8 mouse cellular contexts compared by ENCODE assay signal in the genomic region with DNA sequence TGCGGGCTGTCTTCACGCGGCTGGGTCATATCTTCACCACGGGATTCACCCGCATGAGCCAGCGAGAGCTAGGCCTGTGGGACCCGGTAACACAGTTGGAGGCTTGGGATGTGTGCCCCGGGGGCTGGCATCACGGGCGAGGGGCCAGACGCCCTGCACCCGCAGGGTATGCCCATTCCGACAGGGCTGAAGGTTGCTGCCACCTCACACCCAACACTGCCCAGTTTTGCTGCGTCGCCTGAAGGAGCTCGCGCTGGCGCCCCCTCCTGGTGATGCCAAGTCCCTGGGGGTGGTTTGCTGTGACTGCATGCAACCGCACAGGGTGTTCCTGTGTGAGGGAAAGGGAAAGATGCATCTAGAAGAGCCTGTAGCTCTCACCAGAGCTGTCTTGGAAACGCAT. TPM values are rescaled to one million over a fixed set of nuclear protein-coding genes. Genes with fewer than 3 reads are reported as not detected.
DNase-seq lines count a peak whose midpoint lies in the region; ATAC-seq and TF ChIP-seq lines count a peak whose summit lies in the region.

No protein-coding gene starts in this region.

- intact Hi-C loops in heart, postnatal 36 days (cut with DNase I): loop anchor here (1.0 to 10.0 kb wide), 2 partner anchors 150 to 363 kb away; no protein-coding TSS in a partner anchor

- no peaks in the 10 kb centered on the region for H3K9me3 ChIP-seq in G1E (replicated peaks)
- no peaks in the 10 kb centered on the region for H3K9me3 ChIP-seq in forebrain, embryonic 12.5 days

- no peak for DNase-seq in G1E (ENCODE audit: low spot score)
- DNase-seq in heart, postnatal 36 days: peak; percentile 78 to 85
- DNase-seq in layer of hippocampus, adult 8-10 months (ENCODE audit: low spot score in 2 of 2): peak; percentile 59 to 72
- peak; percentile 87 for DNase-seq in lung, postnatal 14 days
- DNase-seq in retina, embryonic 14.5 days (ENCODE audit: low spot score): peak; percentile 80
- peak; percentile 83 to 84 for DNase-seq in thymus, postnatal 36 days

- no peak overlapping the region for H3K4me3 ChIP-seq in G1E (ENCODE audit: low read depth, low read length)
- peak overlapping the region; percentile 26; the same call in 1 of the 2 replicates for H3K4me3 ChIP-seq in brown adipose tissue, adult 24 weeks (ENCODE audit: insufficient read depth, low read depth, low read length)
- no peak overlapping the region for H3K4me3 ChIP-seq in forebrain, embryonic 12.5 days (replicated peaks)

- no peak for ATAC-seq in G1E (ENCODE audit: extremely low read depth, insufficient number of reproducible peaks, low FRiP score, poor library complexity, severe bottlenecking)
- no peak for ATAC-seq in forebrain, embryonic 12.5 days (ENCODE audit: low FRiP score)

- H3K27ac ChIP-seq in brown adipose tissue, adult 24 weeks (replicated peaks; ENCODE audit: low read depth, low read length): no peak overlapping the region
- H3K27ac ChIP-seq in forebrain, embryonic 12.5 days: no peak overlapping the region

- H3K4me1 ChIP-seq in G1E (ENCODE audit: insufficient read depth, low read depth, low read length): peaks cover 2% of the 10 kb centered on the region; the same call in 1 of the 2 replicates
- peaks cover 6% of the 10 kb centered on the region for H3K4me1 ChIP-seq in brown adipose tissue, adult 24 weeks (ENCODE audit: control insufficient read depth, insufficient read depth, insufficient read length, low read length)
- H3K4me1 ChIP-seq in forebrain, embryonic 12.5 days: peaks cover 9% of the 10 kb centered on the region

- no peaks in the 10 kb centered on the region for H3K36me3 ChIP-seq in G1E (replicated peaks)
- H3K36me3 ChIP-seq in forebrain, embryonic 12.5 days (replicated peaks): peaks cover 28% of the 10 kb centered on the region

- peak overlapping the region; percentile 31 for H3K4me2 ChIP-seq in forebrain, embryonic 12.5 days

- H3K27me3 ChIP-seq in G1E (ENCODE audit: insufficient read depth, low read length): peaks cover 71% of the 10 kb centered on the region
- peaks cover 67% of the 10 kb centered on the region for H3K27me3 ChIP-seq in forebrain, embryonic 12.5 days

- 10% methylated on average over 20 of the region's 20 CpGs for WGBS in forebrain, embryonic 12.5 days

- TF ChIP-seq CTCF in G1E (IDR thresholded peaks at IDR 0.05; ENCODE audit: low read depth, low read length): peak; percentile 44; the same call in 1 of the 2 replicates

- H3K9ac ChIP-seq in forebrain, embryonic 12.5 days: no peak overlapping the region

RNA-seq across cellular contexts. Expression of a gene that starts 5.6 kb away (rescaled TPM):
- total RNA-seq in G1E (2014; fragmentation: Nextera tagmentation) (not detected in 2 replicates), G1E (2017) (0.11 TPM in 1 of 2 replicates, not detected in the other)
- not detected in 2 replicates for polyA plus RNA-seq in G1E (2012)
- 1.7 and 5.1 TPM in 2 replicates for polyA plus RNA-seq in brown adipose tissue, adult 24 weeks (2012; ENCODE audit: insufficient read depth, insufficient read length, missing spikeins)
- 0.10 and 0.12 TPM in 2 replicates for polyA plus RNA-seq in forebrain, embryonic 12.5 days (2016; fragmentation: Nextera tagmentation; extraction: Ambion mirVana)
- 100 to 1,000 TPM; 196 to 198 TPM for total RNA-seq in heart, postnatal 36 days (2021)
- 10 to 100 TPM; 24.5 to 34.0 (median 28.6) TPM for total RNA-seq in layer of hippocampus, adult 8-10 months (2022)

RNA-seq across cellular contexts. Expression of a gene that starts 21.7 kb away (rescaled TPM):
- total RNA-seq in G1E (2014; fragmentation: Nextera tagmentation) (1.3 TPM in 1 of 2 replicates, not detected in the other), G1E (2017) (0.12 TPM in 1 of 2 replicates, not detected in the other)
- polyA plus RNA-seq in G1E (2012): 0.36 and 0.41 TPM in 2 replicates
- polyA plus RNA-seq in brown adipose tissue, adult 24 weeks (2012; ENCODE audit: insufficient read depth, insufficient read length, missing spikeins): 1.2 and 1.6 TPM in 2 replicates
- polyA plus RNA-seq in forebrain, embryonic 12.5 days (2016; fragmentation: Nextera tagmentation; extraction: Ambion mirVana): 23.0 and 25.1 TPM in 2 replicates
- total RNA-seq in heart, postnatal 36 days (2021): 10 to 100 TPM in 1 of 2 experiments, 1 to 10 TPM in 1; 9.8 to 10.4 TPM
- total RNA-seq in layer of hippocampus, adult 8-10 months (2022): 10 to 100 TPM; 71.2 to 78.4 (median 73.7) TPM

RNA-seq across cellular contexts. Expression of a gene that starts 25.6 kb away (rescaled TPM):
- 42.8 and 51.4 TPM in 2 replicates for total RNA-seq in G1E (2014; fragmentation: Nextera tagmentation)
- 9.5 and 9.6 TPM in 2 replicates for total RNA-seq in G1E (2017)
- polyA plus RNA-seq in G1E (2012): 90.7 and 98.0 TPM in 2 replicates
- 13.6 and 15.6 TPM in 2 replicates for polyA plus RNA-seq in brown adipose tissue, adult 24 weeks (2012; ENCODE audit: insufficient read depth, insufficient read length, missing spikeins)
- polyA plus RNA-seq in forebrain, embryonic 12.5 days (2016; fragmentation: Nextera tagmentation; extraction: Ambion mirVana): 14.6 and 14.8 TPM in 2 replicates
- 10 to 100 TPM; 55.2 to 57.1 TPM for total RNA-seq in heart, postnatal 36 days (2021)
- total RNA-seq in layer of hippocampus, adult 8-10 months (2022): 100 to 1,000 TPM; 266 to 292 (median 282) TPM

RNA-seq across cellular contexts. Expression of a gene that starts 47.1 kb away (rescaled TPM):
- 0.30 TPM in 1 of 2 replicates, not detected in the other for total RNA-seq in G1E (2014; fragmentation: Nextera tagmentation)
- 0.12 and 0.27 TPM in 2 replicates for total RNA-seq in G1E (2017)
- polyA plus RNA-seq in G1E (2012): 0.29 and 0.34 TPM in 2 replicates
- 13.4 and 16.1 TPM in 2 replicates for polyA plus RNA-seq in brown adipose tissue, adult 24 weeks (2012; ENCODE audit: insufficient read depth, insufficient read length, missing spikeins)
- 3.8 and 4.8 TPM in 2 replicates for polyA plus RNA-seq in forebrain, embryonic 12.5 days (2016; fragmentation: Nextera tagmentation; extraction: Ambion mirVana)
- total RNA-seq in heart, postnatal 36 days (2021): 1 to 10 TPM; 2.3 to 3.1 TPM
- 1 to 10 TPM; 1.0 to 2.4 (median 1.6) TPM for total RNA-seq in layer of hippocampus, adult 8-10 months (2022)

RNA-seq across cellular contexts. Expression of a gene that starts 48.0 kb away (rescaled TPM):
- total RNA-seq in G1E (2014; fragmentation: Nextera tagmentation): 1.4 and 7.0 TPM in 2 replicates
- total RNA-seq in G1E (2017): 0.71 and 1.4 TPM in 2 replicates
- polyA plus RNA-seq in G1E (2012): 5.4 and 6.0 TPM in 2 replicates
- polyA plus RNA-seq in brown adipose tissue, adult 24 weeks (2012; ENCODE audit: insufficient read depth, insufficient read length, missing spikeins): 7.7 and 8.4 TPM in 2 replicates
- polyA plus RNA-seq in forebrain, embryonic 12.5 days (2016; fragmentation: Nextera tagmentation; extraction: Ambion mirVana): 30.7 and 31.7 TPM in 2 replicates
- 1 to 10 TPM; 8.3 to 8.7 TPM for total RNA-seq in heart, postnatal 36 days (2021)
- total RNA-seq in layer of hippocampus, adult 8-10 months (2022): 1 to 10 TPM; 4.9 to 9.1 (median 8.8) TPM

Comparison
In these comparisons a context has a peak if more than half of its experiments do, and no peak if none do; other contexts are left out.
1. RNA of a gene that starts 5.6 kb away (total RNA-seq): 196 to 198 TPM in heart, postnatal 36 days and 24.5 to 34.0 TPM in layer of hippocampus, adult 8-10 months; 0.11 TPM in G1E; every median in the first group is over 10 times any median in the second.
2. RNA of a gene that starts 21.7 kb away (total RNA-seq): 71.2 to 78.4 TPM in layer of hippocampus, adult 8-10 months; 9.8 to 10.4 TPM in heart, postnatal 36 days and 0.12 to 1.3 TPM in G1E; every median in the first group is over 4 times any median in the second.
3. RNA of a gene that starts 25.6 kb away (total RNA-seq): 266 to 292 TPM in layer of hippocampus, adult 8-10 months; 55.2 to 57.1 TPM in heart, postnatal 36 days and 9.5 to 51.4 TPM in G1E; every median in the first group is over 4 times any median in the second.